Mouse (Mus musculus) heart, postnatal 0 days (tissue): Measurements from ENCODE around the gene Mn1. TPM values are rescaled to one million over a fixed set of nuclear protein-coding genes. Genes with fewer than 3 reads are reported as not detected.

Source experiments
- ATAC-seq: fragments of 200-750 bp; cut with Nextera tagmentation; 2 replicates; pipeline ENCODE4 v1.8.0; 2017; ENCODE audit warnings: low read depth, moderate number of reproducible peaks, moderate library complexity; ENCODE audit not compliant: insufficient read depth
- DNase-seq: peaks from one replicate; pipeline ENCODE4 v3.0.0-alpha.2; 2016; ENCODE audit warnings: low spot score
- H3K27ac ChIP-seq: fragments of 300-500 bp; sonication (generic); 2 replicates; pipeline ENCODE4 v1.5.1; 2014; ENCODE audit warnings: low read depth, mild to moderate bottlenecking
- H3K27me3 ChIP-seq: fragments of 300-500 bp; sonication (generic); 2 replicates; pipeline ENCODE4 v1.6.1; 2014; ENCODE audit warnings: low read length, mixed read lengths; ENCODE audit not compliant: control insufficient read depth, insufficient read depth
- H3K36me3 ChIP-seq: fragments of 300-500 bp; sonication (generic); replicated peaks from 2 replicates; pipeline ENCODE4 v1.6.1; 2014; ENCODE audit warnings: low read length, mixed read lengths; ENCODE audit not compliant: control insufficient read depth, insufficient read depth
- H3K4me1 ChIP-seq: fragments of 300-500 bp; sonication (generic); 2 replicates; pipeline ENCODE4 v1.6.1; 2014; ENCODE audit warnings: antibody characterized with exemption; ENCODE audit not compliant: control insufficient read depth, insufficient read depth
- H3K4me2 ChIP-seq: fragments of 300-500 bp; sonication (generic); 2 replicates; pipeline ENCODE4 v1.6.1; 2014; ENCODE audit warnings: low read depth, mild to moderate bottlenecking, low read length, moderate library complexity
- H3K4me3 ChIP-seq: fragments of 300-500 bp; sonication (generic); 2 replicates; pipeline ENCODE4 v1.5.1; 2014; ENCODE audit warnings: low read depth, low read length
- H3K9ac ChIP-seq: fragments of 300-500 bp; sonication (generic); replicated peaks from 2 replicates; pipeline ENCODE4 v1.6.1; 2014; ENCODE audit warnings: low read depth, low read length, mixed read lengths
- H3K9me3 ChIP-seq: fragments of 300-500 bp; sonication (generic); replicated peaks from 2 replicates; pipeline ENCODE4 v1.6.1; 2016; ENCODE audit warnings: low read length; ENCODE audit not compliant: control insufficient read depth
- CTCF ChIP-seq: IDR thresholded peaks from 2 replicates; pipeline ENCODE4 v1.5.1; 2016; ENCODE audit warnings: antibody characterized with exemption, control low read depth, low read depth
- EP300 ChIP-seq: IDR thresholded peaks from 2 replicates; pipeline ENCODE4 v1.6.1; 2016; ENCODE audit warnings: antibody characterized with exemption, low read depth
- WGBS: fragments of 180-500 bp; shearing (Covaris S2); extraction: QIAGEN DNeasy Blood & Tissue Kit; methylation state at CpG from one replicate; pipeline ENCODE4 v1.1.7; 2014; 5-methylcytosine and 5-hydroxymethylcytosine counted together
- polyA plus RNA-seq: library from polyadenylated mRNA; unstranded; fragments of >200 nt; fragmentation: Nextera tagmentation; extraction: Ambion mirVana; gene quantifications from 2 replicates; pipeline ENCODE4 v1.2.1, GENCODE M21; 2015
- total RNA-seq: library from RNA; depleted of rRNA; stranded (reverse); fragments of >200 nt; gene quantifications from 2 replicates; pipeline ENCODE4 v1.2.3, GENCODE M21; 2014; ENCODE audit warnings: low replicate concordance

Mn1 gene
- total and polyA plus RNA-seq, 2 experiments from 2014 or later, result 4.5 to 16.4 TPM

DNA sequence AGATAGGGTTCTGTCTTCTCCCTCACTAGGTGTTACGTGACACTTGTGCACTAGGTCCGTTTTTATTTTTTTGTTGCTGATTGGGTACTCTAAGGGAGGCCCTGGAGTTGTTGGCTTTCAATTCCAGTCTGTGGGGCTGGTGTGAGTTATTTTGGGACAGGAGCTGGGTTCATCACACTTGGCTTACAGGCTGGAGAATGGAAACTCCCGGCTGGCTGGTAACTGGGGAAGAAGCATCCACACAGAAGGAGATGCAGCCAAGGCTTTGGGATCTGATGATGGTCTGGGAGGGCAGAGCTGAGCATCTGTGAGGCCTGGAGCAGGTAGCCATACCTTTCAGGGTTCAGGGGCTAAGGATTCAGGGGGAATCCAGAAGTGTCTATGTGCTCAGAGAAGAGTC is 6.5 kb upstream of the Mn1 start:
- DNase-seq, result no peak
- Histone ChIP-seq H3K9me3 (no peaks in the 10 kb centered on the region), H3K4me3 (no peak overlapping the region), H3K4me2 (no peak overlapping the region), H3K27ac (no peak overlapping the region), H3K9ac (no peak overlapping the region), H3K4me1 (peaks cover 7% of the 10 kb centered on the region), H3K36me3 (no peaks in the 10 kb centered on the region), H3K27me3 (peaks cover 42% of the 10 kb centered on the region)
- 37% methylated on average over 3 of the region's 3 CpGs for WGBS
- TF ChIP-seq EP300, result no peak
- no peak for TF ChIP-seq CTCF
- no peak for ATAC-seq

DNA sequence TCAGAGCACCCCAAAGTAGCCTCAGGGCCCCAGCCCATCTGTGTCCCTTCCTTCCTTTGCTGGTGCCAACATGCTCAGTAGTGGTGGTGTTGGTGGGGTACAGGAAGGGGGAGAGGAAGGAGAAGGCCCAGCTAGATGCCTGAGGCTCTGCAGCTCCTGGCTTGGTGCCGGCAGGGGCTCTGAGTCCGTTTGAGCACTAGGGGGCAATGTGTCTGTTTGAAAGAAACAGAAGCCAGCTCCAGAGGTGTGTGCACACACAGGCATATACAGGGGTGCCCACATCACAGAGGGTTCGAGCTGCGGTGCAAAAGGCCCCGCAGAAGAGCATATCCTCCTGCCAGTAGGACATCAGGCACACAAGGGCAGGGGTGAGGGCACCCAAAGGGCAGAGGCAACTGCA is 3.0 kb upstream of the Mn1 start:
- H3K9me3 ChIP-seq, result no peaks in the 10 kb centered on the region
- TF ChIP-seq EP300 (no peak), CTCF (peak; percentile 79)
- ATAC-seq, result peak; percentile 30
- H3K36me3 ChIP-seq, result no peaks in the 10 kb centered on the region
- H3K4me2 ChIP-seq, result no peak overlapping the region
- H3K9ac ChIP-seq, result no peak overlapping the region
- peaks cover 57% of the 10 kb centered on the region for H3K27me3 ChIP-seq
- no peak overlapping the region for H3K27ac ChIP-seq
- WGBS, result 0% methylated on average over 5 of the region's 5 CpGs
- no peak overlapping the region for H3K4me3 ChIP-seq
- DNase-seq, result peak; percentile 87
- H3K4me1 ChIP-seq, result peaks cover 18% of the 10 kb centered on the region

DNA sequence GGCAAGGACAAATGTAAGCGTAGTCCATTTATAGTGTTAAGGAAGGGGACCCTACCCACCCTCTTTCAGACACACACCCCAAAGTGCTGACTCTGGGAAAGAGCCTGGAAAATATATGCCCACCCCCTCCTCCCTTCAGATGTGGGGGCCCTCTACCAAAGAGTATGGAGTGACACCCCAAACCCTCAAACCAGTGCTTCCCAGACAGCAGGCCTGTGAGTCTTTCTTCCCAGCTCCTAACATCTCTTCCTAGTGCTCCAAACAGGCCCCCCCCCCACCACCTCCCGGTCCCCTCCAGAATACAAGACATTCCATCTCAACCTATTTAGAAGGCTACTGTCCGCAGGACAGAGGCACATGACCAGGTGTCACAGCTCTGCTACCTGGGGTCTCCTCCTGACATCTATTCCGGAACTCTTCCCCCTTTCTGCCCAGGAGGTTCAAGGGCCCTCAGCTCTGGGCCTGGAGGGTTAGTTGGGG is 2.4 kb upstream of the Mn1 start:
- H3K27ac ChIP-seq, result no peak overlapping the region
- TF ChIP-seq CTCF, result no peak
- no peak for TF ChIP-seq EP300
- no peaks in the 10 kb centered on the region for H3K36me3 ChIP-seq
- peaks cover 24% of the 10 kb centered on the region for H3K4me1 ChIP-seq
- no peak overlapping the region for H3K4me3 ChIP-seq
- H3K27me3 ChIP-seq, result peaks cover 59% of the 10 kb centered on the region
- WGBS, result 65% methylated on average over 4 of the region's 4 CpGs
- H3K9me3 ChIP-seq, result no peaks in the 10 kb centered on the region
- DNase-seq (no peak), ATAC-seq (no peak)
- H3K9ac ChIP-seq, result no peak overlapping the region
- H3K4me2 ChIP-seq, result no peak overlapping the region

DNA sequence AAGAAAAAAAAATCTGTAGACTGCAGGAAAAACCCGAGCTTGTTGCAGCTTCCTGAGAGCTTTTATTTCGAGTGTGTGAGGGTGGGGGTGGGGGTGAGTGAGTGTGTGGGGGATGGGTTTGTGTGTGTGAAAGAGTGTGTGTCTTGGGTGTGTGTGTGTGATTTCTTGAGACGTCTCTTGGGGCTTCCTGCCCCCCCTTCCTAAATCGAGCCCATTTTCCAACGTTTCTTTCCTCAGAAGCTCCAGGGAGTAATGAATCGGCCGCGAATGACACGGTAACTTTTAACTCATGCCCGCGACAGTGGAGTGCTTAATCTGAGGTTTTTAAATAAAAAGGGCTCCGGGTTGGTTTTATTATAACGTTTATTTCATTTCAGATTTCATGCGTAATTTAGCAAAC is 1.6 kb upstream of the Mn1 start:
- DNase-seq, result no peak
- Histone ChIP-seq H3K36me3 (0 out of 2 replicates have a peak, but pooled peaks cover 1% of the 10 kb centered on the region), H3K9ac (no peak overlapping the region), H3K9me3 (no peaks in the 10 kb centered on the region), H3K4me2 (peak overlapping the region; percentile 97), H3K4me1 (peaks cover 31% of the 10 kb centered on the region), H3K27ac (no peak overlapping the region), H3K27me3 (peaks cover 67% of the 10 kb centered on the region), H3K4me3 (peak overlapping the region; percentile 70)
- TF ChIP-seq CTCF (no peak), EP300 (no peak)
- no peak for ATAC-seq
- 9% methylated on average over 14 of the region's 14 CpGs for WGBS

DNA sequence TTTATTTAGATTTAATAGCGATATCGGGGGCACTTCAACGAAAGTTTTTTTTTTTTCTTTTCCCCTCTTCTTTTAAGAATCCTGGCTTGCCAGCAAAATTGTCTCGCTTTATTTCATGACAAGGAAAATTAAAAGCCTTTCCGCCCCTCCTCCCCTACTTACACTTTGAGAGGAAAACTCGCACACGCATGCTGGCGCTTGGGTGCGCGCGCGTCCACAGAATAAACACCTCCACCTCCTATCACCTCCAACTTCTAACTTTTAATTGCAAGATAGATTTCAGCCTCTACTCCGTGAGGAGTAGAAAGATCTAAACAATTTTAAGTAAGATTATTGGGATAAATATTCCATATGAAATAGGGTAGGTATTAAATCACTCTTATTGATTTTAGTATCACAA is 1.1 kb upstream of the Mn1 start:
- Histone ChIP-seq H3K27ac (no peak overlapping the region), H3K4me2 (peak overlapping the region; percentile 97), H3K4me3 (peak overlapping the region; percentile 70), H3K4me1 (peaks cover 31% of the 10 kb centered on the region), H3K9ac (peak overlapping the region; percentile 61; the same call in 1 of the 2 replicates), H3K36me3 (0 out of 2 replicates have a peak, but pooled peaks cover 5% of the 10 kb centered on the region), H3K27me3 (peaks cover 68% of the 10 kb centered on the region), H3K9me3 (no peaks in the 10 kb centered on the region)
- peak; percentile 24; the same call in 1 of the 2 replicates for TF ChIP-seq CTCF
- TF ChIP-seq EP300, result no peak
- no peak for DNase-seq
- ATAC-seq, result no peak
- 5% methylated on average over 13 of the region's 13 CpGs for WGBS

DNA sequence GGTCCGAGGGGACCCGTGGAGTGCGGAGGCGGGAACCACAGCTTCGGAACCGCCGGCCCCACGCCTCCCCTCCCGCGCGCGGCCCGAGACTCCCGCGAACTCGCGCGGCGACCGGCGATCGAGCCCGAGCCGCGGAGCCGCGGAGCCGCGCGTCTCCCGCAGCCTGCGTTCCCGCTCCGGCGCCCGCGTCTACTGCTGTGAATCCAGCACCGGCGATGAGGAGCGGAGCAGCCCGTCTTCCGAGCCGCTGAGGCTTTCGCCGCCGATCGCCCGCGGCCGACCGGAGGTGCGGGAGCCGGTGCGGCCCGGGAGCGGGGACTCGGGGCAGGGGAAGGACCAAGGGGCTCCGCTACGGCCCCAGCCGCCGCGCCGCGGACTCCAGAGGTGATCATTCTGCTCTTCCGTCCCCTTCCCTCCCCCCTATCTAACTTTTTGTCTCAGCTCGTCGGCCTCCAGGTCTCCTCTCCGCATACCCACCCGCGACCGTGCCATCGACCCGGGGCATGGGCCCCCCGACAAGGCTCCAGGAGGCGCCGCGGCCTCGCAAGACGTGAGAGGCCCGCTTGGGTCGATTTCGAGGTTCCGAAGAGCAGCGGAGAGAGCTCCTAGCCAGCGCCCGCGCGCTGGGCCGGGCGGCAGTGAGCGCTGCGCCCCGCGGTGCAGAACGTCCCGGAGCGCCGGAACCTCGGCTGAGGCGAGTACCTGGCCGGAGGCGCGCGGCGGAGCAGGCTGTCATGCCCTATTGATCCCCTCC is 393 bp downstream of the Mn1 start:
- Histone ChIP-seq H3K36me3 (peaks cover 18% of the 10 kb centered on the region), H3K9me3 (no peaks in the 10 kb centered on the region), H3K4me3 (peak overlapping the region; percentile 70), H3K27me3 (peaks cover 71% of the 10 kb centered on the region), H3K9ac (peak overlapping the region; percentile 61), H3K4me2 (peak overlapping the region; percentile 97), H3K4me1 (peaks cover 31% of the 10 kb centered on the region), H3K27ac (peak overlapping the region; percentile 60)
- peak; percentile 9 for ATAC-seq
- under 1% methylated on average over 87 of the region's 105 CpGs for WGBS
- DNase-seq, result no peak
- TF ChIP-seq CTCF (no peak), EP300 (no peak)
